19 mouse cellular contexts compared by ENCODE assay signal in genomic region chr6:118749285-118749684, GRCm38 (mm10).
DNase-seq lines count a peak whose midpoint lies in the region; ATAC-seq and TF ChIP-seq lines count a peak whose summit lies in the region.
"Had no signal": no experiment of that assay in that cellular context is flagged by ENCODE, and none has a peak within 500 bp of the region (broad histone marks: within the 10 kb centered on the region; RNA-seq: fewer than 3 reads in every experiment).

No protein-coding gene starts in this region.

- peak overlapping the region; percentile 17; the same call in 1 of the 2 replicates for H3K27ac ChIP-seq in liver, embryonic 12.5 days
- no peak overlapping the region for H3K27ac ChIP-seq in liver, embryonic 16.5 days (ENCODE audit: low read length)
- H3K27ac ChIP-seq in olfactory bulb, adult 2 months (ENCODE audit: insufficient read depth, low read depth, low read length), result peak overlapping the region; percentile 78
- H3K27ac ChIP-seq: embryonic facial prominence, embryonic 10.5 days; forebrain, embryonic 13.5 days; gastrocnemius, adult 2 months; heart, embryonic 10.5 days; hindbrain, embryonic 13.5 days; hindbrain, postnatal 0 days had no signal

- 54% methylated on average over 1 of the region's 1 CpGs for WGBS in liver, embryonic 12.5 days (ENCODE audit: insufficient replicate concordance)
- WGBS in liver, embryonic 16.5 days (ENCODE audit: insufficient replicate concordance), result 53% methylated on average over 1 of the region's 1 CpGs
- WGBS in olfactory bulb, adult 2 months, result 33% methylated on average over 1 of the region's 1 CpGs

- peaks cover 76% of the 10 kb centered on the region for H3K4me1 ChIP-seq in liver, embryonic 12.5 days
- peaks cover 28% of the 10 kb centered on the region for H3K4me1 ChIP-seq in liver, embryonic 16.5 days (ENCODE audit: control insufficient read depth, low read depth, low read length)
- peaks cover 15% of the 10 kb centered on the region for H3K4me1 ChIP-seq in olfactory bulb, adult 2 months (ENCODE audit: control insufficient read depth, insufficient read depth, low read length)
- H3K4me1 ChIP-seq: embryonic facial prominence, embryonic 10.5 days; forebrain, embryonic 13.5 days; heart, embryonic 10.5 days had no signal

- no peaks in the 10 kb centered on the region for H3K36me3 ChIP-seq in liver, embryonic 12.5 days
- H3K36me3 ChIP-seq in liver, embryonic 16.5 days (ENCODE audit: control insufficient read depth, insufficient read depth), result no peaks in the 10 kb centered on the region
- H3K36me3 ChIP-seq: embryonic facial prominence, embryonic 10.5 days had no signal

- no peaks in the 10 kb centered on the region for H3K9me3 ChIP-seq in liver, embryonic 12.5 days (replicated peaks)
- no peaks in the 10 kb centered on the region for H3K9me3 ChIP-seq in liver, embryonic 16.5 days (replicated peaks; ENCODE audit: control insufficient read depth, low read length)
- H3K9me3 ChIP-seq: embryonic facial prominence, embryonic 10.5 days; forebrain, embryonic 13.5 days; heart, embryonic 10.5 days; hindbrain, embryonic 13.5 days had no signal

- no peak overlapping the region for H3K4me3 ChIP-seq in liver, embryonic 12.5 days
- no peak overlapping the region for H3K4me3 ChIP-seq in liver, embryonic 16.5 days (ENCODE audit: low read depth, low read length)
- H3K4me3 ChIP-seq in olfactory bulb, adult 2 months (ENCODE audit: insufficient read depth, low read depth, low read length), result no peak overlapping the region
- H3K4me3 ChIP-seq: embryonic facial prominence, embryonic 10.5 days; forebrain, embryonic 13.5 days; gastrocnemius, adult 2 months; heart, embryonic 10.5 days; hindbrain, embryonic 13.5 days had no signal

- no peaks in the 10 kb centered on the region for H3K27me3 ChIP-seq in liver, embryonic 12.5 days (replicated peaks)
- no peaks in the 10 kb centered on the region for H3K27me3 ChIP-seq in liver, embryonic 16.5 days (ENCODE audit: control insufficient read depth, insufficient read depth, low read depth, low read length)
- H3K27me3 ChIP-seq: forebrain, embryonic 13.5 days; hindbrain, embryonic 13.5 days had no signal

- peak; percentile 45 for DNase-seq in brain, adult 2 months (ENCODE audit: low read depth, low spot score)
- DNase-seq in gastrocnemius, adult 8-10 months (ENCODE audit: low spot score in 2 of 2), result no peak
- no peak for DNase-seq in heart, adult 8-10 months (ENCODE audit: low spot score)
- DNase-seq: adrenal gland, adult 8-10 months; cerebellum, adult 2 months; cerebellum, postnatal 10 days; gastrocnemius, adult 2 months; gastrocnemius, postnatal 36 days; heart, adult 11 months; heart, postnatal 10 days had no signal

- peak; percentile 79 for ATAC-seq in liver, embryonic 12.5 days
- peak; percentile 83 for ATAC-seq in liver, embryonic 16.5 days (ENCODE audit: low read depth)
- ATAC-seq in CD4-positive, CD25-positive, alpha-beta regulatory T cell, adult 4 months, result no peak
- ATAC-seq: forebrain, embryonic 13.5 days; hindbrain, postnatal 0 days had no signal

- no peak for TF ChIP-seq POLR2A in olfactory bulb, adult 2 months (IDR thresholded peaks at IDR 0.05; ENCODE audit: insufficient read depth, low read depth, low read length)

- no peak overlapping the region for H3K9ac ChIP-seq in liver, embryonic 12.5 days
- no peak overlapping the region for H3K9ac ChIP-seq in liver, embryonic 16.5 days (ENCODE audit: low read depth, low read length)
- H3K9ac ChIP-seq: forebrain, embryonic 13.5 days; hindbrain, embryonic 13.5 days had no signal

- no peak for TF ChIP-seq CTCF in olfactory bulb, adult 2 months (IDR thresholded peaks at IDR 0.05; ENCODE audit: insufficient read depth, low read depth, low read length)

- peak overlapping the region; percentile 25 for H3K4me2 ChIP-seq in liver, embryonic 12.5 days
- no peak overlapping the region for H3K4me2 ChIP-seq in liver, embryonic 16.5 days (ENCODE audit: low read depth, low read length)
- H3K4me2 ChIP-seq: forebrain, embryonic 13.5 days; hindbrain, embryonic 13.5 days had no signal
